Mouse (Mus musculus) c-Kit-positive CD71-negative TER-119-negative erythroid progenitor cells, embryonic 14.5 days (primary cell): ENCODE measurements around the gene Gm28635.

Experiments
- DNase-seq: peaks from one replicate; pipeline ENCODE4 v3.0.0-alpha.2; 2013; ENCODE audit warnings: low read depth

Gm28635 gene

GRCm38 (mm10) chr2:84585700-84586099 lies 92.1 kb downstream of the Gm28635 start:
- no peak for DNase-seq

GRCm38 (mm10) chr2:84582286-84582685 lies 95.6 kb downstream of the Gm28635 start:
- no peak for DNase-seq

GRCm38 (mm10) chr2:84581208-84581607 lies 96.6 kb downstream of the Gm28635 start:
- DNase-seq: no peak

- no peak for DNase-seq
These were observed 98.5 kb downstream of the Gm28635 start for GRCm38 (mm10) chr2:84579311-84579710.

GRCm38 (mm10) chr2:84574130-84574529 lies 103.7 kb downstream of the Gm28635 start:
- no peak for DNase-seq

GRCm38 (mm10) chr2:84556888-84557514 lies 120.8 kb downstream of the Gm28635 start:
- peak; percentile 32 for DNase-seq
